Mouse (Mus musculus) liver, embryonic 15.5 days (tissue): ENCODE measurements at regions not wholly inside any gene's neighbourhood (a gene's known extent, or its start where the extent isn't known, plus 50 kb on each side); places are given as distances from the start of the nearest gene placed in this dataset.

Experiments used
- ATAC-seq: fragments of 200-750 bp; cut with Nextera tagmentation; 2 replicates; pipeline ENCODE4 v1.8.0; 2017; ENCODE audit warnings: moderate number of reproducible peaks, mild to moderate bottlenecking, moderate library complexity; ENCODE audit not compliant: insufficient read depth
- H3K27ac ChIP-seq: fragments of 300-500 bp; sonication (generic); replicated peaks from 2 replicates; pipeline ENCODE4 v1.5.1; 2015; ENCODE audit warnings: mild to moderate bottlenecking, inconsistent platforms
- H3K27me3 ChIP-seq: fragments of 300-500 bp; sonication (generic); 2 replicates; pipeline ENCODE4 v1.6.1; 2015; ENCODE audit warnings: mild to moderate bottlenecking, inconsistent platforms
- H3K36me3 ChIP-seq: fragments of 300-500 bp; sonication (generic); replicated peaks from 2 replicates; pipeline ENCODE4 v1.6.1; 2015; ENCODE audit warnings: moderate library complexity, mild to moderate bottlenecking, inconsistent platforms
- H3K4me1 ChIP-seq: fragments of 300-500 bp; sonication (generic); replicated peaks from 2 replicates; pipeline ENCODE4 v1.6.1; 2015; ENCODE audit warnings: inconsistent platforms
- H3K4me2 ChIP-seq: fragments of 300-500 bp; sonication (generic); 2 replicates; pipeline ENCODE4 v1.6.1; 2015; ENCODE audit warnings: moderate library complexity, mild to moderate bottlenecking, inconsistent platforms
- H3K4me3 ChIP-seq: fragments of 300-500 bp; sonication (generic); replicated peaks from 2 replicates; pipeline ENCODE4 v1.5.1; 2015; ENCODE audit warnings: mild to moderate bottlenecking, inconsistent platforms
- H3K9ac ChIP-seq: fragments of 300-500 bp; sonication (generic); 2 replicates; pipeline ENCODE4 v1.6.1; 2015; ENCODE audit warnings: moderate library complexity, mild to moderate bottlenecking, inconsistent platforms
- H3K9me3 ChIP-seq: fragments of 300-500 bp; sonication (generic); replicated peaks from 2 replicates; pipeline ENCODE4 v1.6.1; 2016; ENCODE audit warnings: inconsistent platforms
- WGBS: fragments of 180-500 bp; shearing (Covaris S2); methylation state at CpG from one replicate; pipeline ENCODE4 v1.1.7; 2015; ENCODE audit warnings: mixed read lengths; ENCODE audit not compliant: insufficient replicate concordance; 5-methylcytosine and 5-hydroxymethylcytosine counted together

- H3K9ac ChIP-seq: no peak overlapping the region
- H3K4me3 ChIP-seq: no peak overlapping the region
- WGBS: 45% methylated on average over 10 of the region's 10 CpGs
- no peak overlapping the region for H3K4me2 ChIP-seq
- no peaks in the 10 kb centered on the region for H3K4me1 ChIP-seq
- no peak for ATAC-seq
- H3K27me3 ChIP-seq: no peaks in the 10 kb centered on the region
- H3K27ac ChIP-seq: no peak overlapping the region
- no peaks in the 10 kb centered on the region for H3K36me3 ChIP-seq
- H3K9me3 ChIP-seq: no peaks in the 10 kb centered on the region
These were observed 182.0 kb downstream of the Klf5 start for GRCm38 (mm10) chr14:99480325-99481077.

GRCm38 (mm10) chr14:99487981-99488380 is 189.5 kb downstream of the Klf5 start:
- H3K4me1 ChIP-seq: no peaks in the 10 kb centered on the region
- no peaks in the 10 kb centered on the region for H3K36me3 ChIP-seq
- H3K9me3 ChIP-seq: no peaks in the 10 kb centered on the region
- no peak overlapping the region for H3K4me3 ChIP-seq
- no peak overlapping the region for H3K27ac ChIP-seq
- H3K27me3 ChIP-seq: no peaks in the 10 kb centered on the region
- H3K4me2 ChIP-seq: no peak overlapping the region
- WGBS: 53% methylated on average over 6 of the region's 6 CpGs
- no peak for ATAC-seq
- H3K9ac ChIP-seq: no peak overlapping the region

GRCm38 (mm10) chr14:99493197-99493596 is 194.7 kb downstream of the Klf5 start:
- 58% methylated on average over 4 of the region's 4 CpGs for WGBS
- Histone ChIP-seq H3K4me2 (no peak overlapping the region), H3K4me3 (no peak overlapping the region), H3K9me3 (no peaks in the 10 kb centered on the region), H3K4me1 (no peaks in the 10 kb centered on the region), H3K27me3 (no peaks in the 10 kb centered on the region), H3K27ac (no peak overlapping the region), H3K9ac (no peak overlapping the region), H3K36me3 (no peaks in the 10 kb centered on the region)
- no peak for ATAC-seq

GRCm38 (mm10) chr14:99493659-99494058 is 195.2 kb downstream of the Klf5 start:
- no peak for ATAC-seq
- Histone ChIP-seq H3K4me1 (no peaks in the 10 kb centered on the region), H3K27me3 (no peaks in the 10 kb centered on the region), H3K4me3 (no peak overlapping the region), H3K9me3 (no peaks in the 10 kb centered on the region), H3K27ac (no peak overlapping the region), H3K36me3 (no peaks in the 10 kb centered on the region), H3K9ac (no peak overlapping the region), H3K4me2 (no peak overlapping the region)
- WGBS: 68% methylated on average over 6 of the region's 6 CpGs

- Histone ChIP-seq H3K9ac (no peak overlapping the region), H3K4me2 (no peak overlapping the region), H3K27ac (no peak overlapping the region), H3K36me3 (no peaks in the 10 kb centered on the region), H3K27me3 (no peaks in the 10 kb centered on the region), H3K4me3 (no peak overlapping the region), H3K4me1 (no peaks in the 10 kb centered on the region), H3K9me3 (no peaks in the 10 kb centered on the region)
- no peak for ATAC-seq
- WGBS: 68% methylated on average over 7 of the region's 7 CpGs
These were observed 201.2 kb downstream of the Klf5 start for GRCm38 (mm10) chr14:99499502-99500266.

- Histone ChIP-seq H3K4me2 (no peak overlapping the region), H3K4me1 (no peaks in the 10 kb centered on the region), H3K27ac (no peak overlapping the region), H3K4me3 (no peak overlapping the region), H3K9ac (no peak overlapping the region), H3K36me3 (no peaks in the 10 kb centered on the region), H3K27me3 (no peaks in the 10 kb centered on the region), H3K9me3 (no peaks in the 10 kb centered on the region)
- WGBS: 50% methylated on average over 4 of the region's 4 CpGs
- ATAC-seq: no peak
These were observed 206.4 kb downstream of the Klf5 start for GRCm38 (mm10) chr14:99504909-99505308.

- WGBS: 45% methylated on average over 3 of the region's 3 CpGs
- H3K27me3 ChIP-seq: no peaks in the 10 kb centered on the region
- no peaks in the 10 kb centered on the region for H3K36me3 ChIP-seq
- no peak overlapping the region for H3K4me2 ChIP-seq
- H3K9me3 ChIP-seq: no peaks in the 10 kb centered on the region
- H3K4me1 ChIP-seq: no peaks in the 10 kb centered on the region
- H3K4me3 ChIP-seq: no peak overlapping the region
- H3K27ac ChIP-seq: no peak overlapping the region
- ATAC-seq: no peak
- no peak overlapping the region for H3K9ac ChIP-seq
These were observed 211.4 kb downstream of the Klf5 start for GRCm38 (mm10) chr14:99509696-99510536.

- ATAC-seq: no peak
- Histone ChIP-seq H3K27me3 (no peaks in the 10 kb centered on the region), H3K4me2 (no peak overlapping the region), H3K36me3 (no peaks in the 10 kb centered on the region), H3K9me3 (no peaks in the 10 kb centered on the region), H3K4me1 (no peaks in the 10 kb centered on the region), H3K9ac (no peak overlapping the region), H3K4me3 (no peak overlapping the region), H3K27ac (no peak overlapping the region)
- WGBS: 82% methylated on average over 1 of the region's 1 CpGs
These were observed 217.0 kb downstream of the Klf5 start for GRCm38 (mm10) chr14:99515474-99515873.

- no peaks in the 10 kb centered on the region for H3K4me1 ChIP-seq
- ATAC-seq: no peak
- no peak overlapping the region for H3K9ac ChIP-seq
- no peaks in the 10 kb centered on the region for H3K27me3 ChIP-seq
- H3K4me3 ChIP-seq: no peak overlapping the region
- H3K27ac ChIP-seq: no peak overlapping the region
- H3K4me2 ChIP-seq: no peak overlapping the region
- no peaks in the 10 kb centered on the region for H3K36me3 ChIP-seq
- no peaks in the 10 kb centered on the region for H3K9me3 ChIP-seq
- 70% methylated on average over 6 of the region's 6 CpGs for WGBS
These were observed 218.2 kb downstream of the Klf5 start for GRCm38 (mm10) chr14:99516703-99517102.

GRCm38 (mm10) chr14:99520343-99520742 is 221.9 kb downstream of the Klf5 start:
- 66% methylated on average over 6 of the region's 6 CpGs for WGBS
- no peak overlapping the region for H3K9ac ChIP-seq
- no peak for ATAC-seq

GRCm38 (mm10) chr14:99521954-99522523 is 223.5 kb downstream of the Klf5 start:
- Histone ChIP-seq H3K27ac (no peak overlapping the region), H3K36me3 (no peaks in the 10 kb centered on the region), H3K9ac (no peak overlapping the region), H3K9me3 (no peaks in the 10 kb centered on the region), H3K4me2 (no peak overlapping the region), H3K4me1 (no peaks in the 10 kb centered on the region), H3K27me3 (no peaks in the 10 kb centered on the region), H3K4me3 (no peak overlapping the region)
- no peak for ATAC-seq
- 77% methylated on average over 13 of the region's 13 CpGs for WGBS

More at GRCm38 (mm10) chr14:99520343-99520742, 221.9 kb downstream of the Klf5 start:
- no peaks in the 10 kb centered on the region for H3K36me3 ChIP-seq
- H3K4me1 ChIP-seq: no peaks in the 10 kb centered on the region
- H3K4me2 ChIP-seq: no peak overlapping the region
- H3K4me3 ChIP-seq: no peak overlapping the region
- H3K27ac ChIP-seq: no peak overlapping the region
- H3K27me3 ChIP-seq: no peaks in the 10 kb centered on the region
- no peaks in the 10 kb centered on the region for H3K9me3 ChIP-seq
